Mouse (Mus musculus) myocyte (in vitro differentiated cells): ENCODE data around the gene Zfp423. TPM values are rescaled to one million over a fixed set of nuclear protein-coding genes. Genes with fewer than 3 reads are reported as not detected.

Experiments used
- H3K27me3 ChIP-seq: one replicate; pipeline ENCODE4 v1.6.1; 2011; ENCODE audit not compliant: control insufficient read depth, insufficient read depth, insufficient read length
- H3K36me3 ChIP-seq: one replicate; pipeline ENCODE4 v1.6.1; 2011; ENCODE audit not compliant: control insufficient read depth, insufficient read depth
- H3K4me2 ChIP-seq: one replicate; pipeline ENCODE4 v1.6.1; 2011; ENCODE audit warnings: low read depth, control low read depth
- H3K4me3 ChIP-seq: one replicate; pipeline ENCODE4 v1.5.1; 2011; ENCODE audit warnings: mild to moderate bottlenecking, control low read depth, moderate library complexity
- H3K79me2 ChIP-seq: one replicate; pipeline ENCODE4 v1.6.1; 2011; ENCODE audit not compliant: control insufficient read depth, insufficient read depth
- H3ac ChIP-seq: one replicate; pipeline ENCODE4 v1.6.1; 2011; ENCODE audit not compliant: control insufficient read depth, insufficient read length
- CEBPB ChIP-seq: IDR thresholded peaks from 2 replicates; pipeline ENCODE4 v1.6.1; 2011; ENCODE audit warnings: mild to moderate bottlenecking, moderate library complexity; ENCODE audit not compliant: poor library complexity, insufficient read depth, severe bottlenecking
- E2F4 ChIP-seq: IDR thresholded peaks from one replicate; pipeline ENCODE4 v1.6.1; 2011; ENCODE audit warnings: mild to moderate bottlenecking, control low read depth, moderate library complexity; ENCODE audit not compliant: insufficient read depth
- MAX ChIP-seq: IDR thresholded peaks from one replicate; pipeline ENCODE4 v1.6.1; 2011; ENCODE audit warnings: low read depth, mild to moderate bottlenecking, control low read depth
- MYOD1 ChIP-seq, 3 experiments: IDR thresholded peaks; one replicate each; pipeline ENCODE4 v1.6.1; 2011; ENCODE audit warnings: control low read depth in 2 of 3, low read depth in 2 of 3, mild to moderate bottlenecking in 2 of 3, moderate library complexity in 1 of 3; ENCODE audit not compliant: insufficient read length in 2 of 3, control insufficient read depth in 1 of 3
- MYOG ChIP-seq, 3 experiments: IDR thresholded peaks; one replicate each; pipeline ENCODE4 v1.6.1; 2011; ENCODE audit warnings: control low read depth in 2 of 3, low read depth in 2 of 3, mild to moderate bottlenecking in 2 of 3; ENCODE audit not compliant: insufficient read length in 2 of 3, control insufficient read depth in 1 of 3, insufficient read depth in 1 of 3
- POLR2A ChIP-seq: IDR thresholded peaks from one replicate; pipeline ENCODE4 v1.6.1; 2011; ENCODE audit warnings: low read depth, mild to moderate bottlenecking, control low read depth, moderate library complexity; ENCODE audit not compliant: insufficient read length
- POLR2AphosphoS2 ChIP-seq: IDR thresholded peaks from one replicate; pipeline ENCODE4 v1.6.1; 2011; ENCODE audit warnings: low read depth, control low read depth; ENCODE audit not compliant: insufficient read length
- REST ChIP-seq: IDR thresholded peaks from one replicate; pipeline ENCODE4 v1.6.1; 2011; ENCODE audit warnings: mild to moderate bottlenecking, control low read depth, moderate library complexity; ENCODE audit not compliant: insufficient read depth, insufficient read length
- SRF ChIP-seq: IDR thresholded peaks from one replicate; pipeline ENCODE4 v1.6.1; 2011; ENCODE audit warnings: low read depth; ENCODE audit not compliant: control insufficient read depth, insufficient read length
- TCF12 ChIP-seq: IDR thresholded peaks from one replicate; pipeline ENCODE4 v1.6.1; 2011; ENCODE audit warnings: mild to moderate bottlenecking, control low read depth; ENCODE audit not compliant: poor library complexity, insufficient read depth, severe bottlenecking
- TCF3 ChIP-seq: IDR thresholded peaks from one replicate; pipeline ENCODE4 v1.6.1; 2011; ENCODE audit warnings: low read depth, control low read depth; ENCODE audit not compliant: insufficient read length
- USF1 ChIP-seq: IDR thresholded peaks from one replicate; pipeline ENCODE4 v1.6.1; 2011; ENCODE audit warnings: low read depth, mild to moderate bottlenecking, control low read depth, moderate library complexity
- polyA plus RNA-seq: library from polyadenylated mRNA; unstranded; fragments of >200 nt; fragmentation: generic; extraction: Trizol; gene quantifications from one replicate; pipeline ENCODE4 v1.2.1, GENCODE M21; 2012; ENCODE audit warnings: missing spikeins

The Zfp423 gene
- polyA plus RNA-seq, 1 experiment, result 0.04 TPM

- Histone ChIP-seq H3K27me3 (peaks cover 4% of the 10 kb centered on the region), H3K4me3 (no peak overlapping the region), H3K36me3 (no peaks in the 10 kb centered on the region), H3K79me2 (no peaks in the 10 kb centered on the region), H3K4me2 (no peak overlapping the region), H3ac (no peak overlapping the region)
- TF ChIP-seq POLR2A, result no peak
- TF ChIP-seq CEBPB, result no peak
- no peak for TF ChIP-seq SRF
- TF ChIP-seq MYOD1 (IDR thresholded peaks at IDR 0.05; ENCODE audit: control insufficient read depth in 1 of 3, insufficient read length in 2 of 3, low read depth in 2 of 3), result no peak
- TF ChIP-seq POLR2AphosphoS2, result no peak
- TF ChIP-seq TCF3, result no peak
- no peak for TF ChIP-seq TCF12
- no peak for TF ChIP-seq MAX
- no peak for TF ChIP-seq MYOG (IDR thresholded peaks at IDR 0.05; ENCODE audit: control insufficient read depth in 1 of 3, insufficient read depth in 1 of 3, insufficient read length in 2 of 3, low read depth in 2 of 3)
- no peak for TF ChIP-seq USF1
- no peak for TF ChIP-seq REST
- TF ChIP-seq E2F4, result no peak
Measured at GRCm38 (mm10) chr8:87863128-87863527, 96.3 kb downstream of the Zfp423 start.

GRCm38 (mm10) chr8:87861718-87862117 lies 97.7 kb downstream of the Zfp423 start:
- TF ChIP-seq REST, result no peak
- TF ChIP-seq CEBPB, result no peak
- TF ChIP-seq SRF, result no peak
- TF ChIP-seq TCF3, result no peak
- no peak for TF ChIP-seq MYOG (IDR thresholded peaks at IDR 0.05; ENCODE audit: control insufficient read depth in 1 of 3, insufficient read depth in 1 of 3, insufficient read length in 2 of 3, low read depth in 2 of 3)
- TF ChIP-seq POLR2A, result no peak
- TF ChIP-seq POLR2AphosphoS2, result no peak
- TF ChIP-seq TCF12, result no peak
- TF ChIP-seq USF1, result no peak
- H3K36me3 ChIP-seq, result no peaks in the 10 kb centered on the region
- H3K4me3 ChIP-seq, result no peak overlapping the region
- peaks cover 4% of the 10 kb centered on the region for H3K27me3 ChIP-seq
- no peaks in the 10 kb centered on the region for H3K79me2 ChIP-seq
- H3K4me2 ChIP-seq, result no peak overlapping the region
- no peak overlapping the region for H3ac ChIP-seq

- H3K27me3 ChIP-seq, result peaks cover 4% of the 10 kb centered on the region
- no peaks in the 10 kb centered on the region for H3K36me3 ChIP-seq
- no peak for TF ChIP-seq TCF12
- TF ChIP-seq MYOD1 (IDR thresholded peaks at IDR 0.05; ENCODE audit: control insufficient read depth in 1 of 3, insufficient read length in 2 of 3, low read depth in 2 of 3), result no peak
- no peak for TF ChIP-seq TCF3
- no peak for TF ChIP-seq E2F4
- TF ChIP-seq MAX, result no peak
- no peak for TF ChIP-seq USF1
- no peak for TF ChIP-seq POLR2A
- no peak for TF ChIP-seq POLR2AphosphoS2
- TF ChIP-seq CEBPB, result no peak
- no peak for TF ChIP-seq SRF
- TF ChIP-seq MYOG (IDR thresholded peaks at IDR 0.05; ENCODE audit: control insufficient read depth in 1 of 3, insufficient read depth in 1 of 3, insufficient read length in 2 of 3, low read depth in 2 of 3), result no peak
- TF ChIP-seq REST, result no peak
- H3K79me2 ChIP-seq, result no peaks in the 10 kb centered on the region
- no peak overlapping the region for H3ac ChIP-seq
- H3K4me3 ChIP-seq, result no peak overlapping the region
- H3K4me2 ChIP-seq, result no peak overlapping the region
Measured at GRCm38 (mm10) chr8:87860905-87861304, 98.5 kb downstream of the Zfp423 start.

- Histone ChIP-seq H3K79me2 (no peaks in the 10 kb centered on the region), H3ac (no peak overlapping the region), H3K4me2 (no peak overlapping the region), H3K36me3 (no peaks in the 10 kb centered on the region), H3K4me3 (no peak overlapping the region), H3K27me3 (no peaks in the 10 kb centered on the region)
- TF ChIP-seq E2F4 (no peak), TCF3 (no peak), MYOD1 (IDR thresholded peaks at IDR 0.05; ENCODE audit: control insufficient read depth in 1 of 3, insufficient read length in 2 of 3, low read depth in 2 of 3) (no peak), REST (no peak), POLR2AphosphoS2 (no peak), USF1 (no peak), POLR2A (no peak), TCF12 (no peak), MYOG (IDR thresholded peaks at IDR 0.05; ENCODE audit: control insufficient read depth in 1 of 3, insufficient read depth in 1 of 3, insufficient read length in 2 of 3, low read depth in 2 of 3) (no peak), CEBPB (no peak), MAX (no peak), SRF (no peak)
Measured at GRCm38 (mm10) chr8:87851871-87852270, 107.5 kb downstream of the Zfp423 start.

GRCm38 (mm10) chr8:87851380-87851779 lies 108.0 kb downstream of the Zfp423 start:
- no peaks in the 10 kb centered on the region for H3K79me2 ChIP-seq

More at GRCm38 (mm10) chr8:87851380-87851779, 108.0 kb downstream of the Zfp423 start:
- H3K27me3 ChIP-seq, result peaks cover 4% of the 10 kb centered on the region
- no peak overlapping the region for H3K4me3 ChIP-seq
- H3K36me3 ChIP-seq, result no peaks in the 10 kb centered on the region
- H3ac ChIP-seq, result no peak overlapping the region
- no peak overlapping the region for H3K4me2 ChIP-seq
- TF ChIP-seq POLR2A, result no peak
- TF ChIP-seq POLR2AphosphoS2, result no peak
- TF ChIP-seq MYOG (IDR thresholded peaks at IDR 0.05; ENCODE audit: control insufficient read depth in 1 of 3, insufficient read depth in 1 of 3, insufficient read length in 2 of 3, low read depth in 2 of 3), result no peak
- TF ChIP-seq E2F4, result no peak
- TF ChIP-seq REST, result no peak
- no peak for TF ChIP-seq SRF
- no peak for TF ChIP-seq CEBPB
- no peak for TF ChIP-seq MAX
- TF ChIP-seq MYOD1 (IDR thresholded peaks at IDR 0.05; ENCODE audit: control insufficient read depth in 1 of 3, insufficient read length in 2 of 3, low read depth in 2 of 3), result no peak
- no peak for TF ChIP-seq TCF3
- no peak for TF ChIP-seq USF1
- no peak for TF ChIP-seq TCF12
